Mouse (Mus musculus) C2C12 (cell line): ENCODE results near the gene Apod.

ENCODE experiments used
- CEBPB ChIP-seq: IDR thresholded peaks from one replicate; pipeline ENCODE4 v1.6.1; 2011; ENCODE audit warnings: low read depth, mild to moderate bottlenecking, control low read depth, moderate library complexity
- CTCF ChIP-seq: IDR thresholded peaks from one replicate; pipeline ENCODE4 v1.5.1; 2011; ENCODE audit not compliant: control insufficient read depth, insufficient read depth, insufficient read length
- MYOG ChIP-seq: IDR thresholded peaks from one replicate; pipeline ENCODE4 v1.6.1; 2011; ENCODE audit not compliant: control insufficient read depth, insufficient read length; ENCODE audit errors: extremely low read depth

DNA sequence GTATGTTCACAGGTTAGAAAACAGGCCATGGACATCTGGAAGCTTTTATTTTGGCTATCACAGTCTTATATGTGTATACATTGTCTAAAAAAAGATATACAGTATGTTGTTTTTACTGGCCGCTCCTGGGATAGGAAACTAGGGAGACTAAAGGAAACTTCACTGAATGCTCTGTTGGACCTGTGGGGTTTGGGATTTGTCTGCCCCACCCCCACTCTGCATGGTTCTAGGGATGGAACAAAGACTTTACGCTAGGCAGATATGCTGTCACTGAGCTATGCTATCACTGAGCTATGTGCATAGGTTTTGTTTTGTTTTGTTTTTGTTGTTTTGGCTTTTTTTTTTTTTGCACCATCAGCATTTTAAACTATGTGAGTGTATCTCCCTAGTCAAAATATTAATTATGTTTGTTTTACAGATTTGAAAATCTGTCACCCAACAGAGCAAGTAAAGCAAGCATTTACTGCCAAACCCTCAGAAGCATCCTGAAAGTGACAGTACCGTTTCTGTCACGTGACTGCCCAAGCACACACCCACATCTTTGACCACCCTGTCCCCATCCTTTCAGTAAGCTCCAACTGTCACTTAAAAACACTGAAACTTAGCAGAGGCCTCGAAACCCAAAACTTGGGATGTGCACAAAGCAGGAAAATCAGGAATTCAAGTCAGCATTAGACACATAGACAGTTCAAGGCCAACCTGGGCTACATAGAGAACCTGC lies 9.2 kb downstream of the Apod start:
- no peak for TF ChIP-seq CTCF
- no peak for TF ChIP-seq MYOG
- TF ChIP-seq CEBPB, result no peak
